Mouse (Mus musculus) adrenal gland, postnatal 4 days (tissue): ENCODE measurements at regions not wholly inside any gene's neighbourhood (a gene's known extent, or its start where the extent isn't known, plus 50 kb on each side); places are given as distances from the start of the nearest gene placed in this dataset.

Experiments
- DNase-seq, 2 experiments: peaks; one replicate each; pipeline ENCODE4 v3.0.0; 2021 to 2022; ENCODE audit warnings: low spot score in 2 of 2, mixed read lengths in 2 of 2

GRCm38 (mm10) chr4:9094076-9094475 lies 855.2 kb upstream of the Car8 start:
- DNase-seq: no peak

DNA sequence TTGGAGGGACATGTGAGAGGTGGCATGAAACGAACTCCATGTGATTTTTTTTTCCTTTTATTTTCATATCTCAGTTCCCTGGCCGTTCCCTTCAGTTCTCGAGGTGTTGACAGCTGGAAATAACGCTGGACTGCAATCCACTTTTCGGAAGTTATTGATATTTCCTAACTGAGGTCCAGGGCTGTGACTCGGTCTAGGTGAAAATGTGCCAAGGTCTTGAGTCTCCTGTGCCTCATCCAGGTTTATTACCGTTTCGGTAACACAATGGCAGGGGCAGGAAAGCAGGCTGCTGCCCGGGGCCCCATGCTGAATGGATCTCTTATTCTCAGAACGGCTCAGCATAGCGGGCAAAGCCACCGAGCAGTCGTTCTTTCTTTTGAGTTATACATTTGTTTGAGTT lies 844.7 kb upstream of the Car8 start:
- DNase-seq: no peak

- DNase-seq: no peak
These were observed 843.1 kb upstream of the Car8 start for GRCm38 (mm10) chr4:9081701-9082562.

GRCm38 (mm10) chr4:9080821-9081493 lies 842.1 kb upstream of the Car8 start:
- DNase-seq: no peak

- no peak for DNase-seq
These were observed 841.0 kb upstream of the Car8 start for GRCm38 (mm10) chr4:9079828-9080245.

DNA sequence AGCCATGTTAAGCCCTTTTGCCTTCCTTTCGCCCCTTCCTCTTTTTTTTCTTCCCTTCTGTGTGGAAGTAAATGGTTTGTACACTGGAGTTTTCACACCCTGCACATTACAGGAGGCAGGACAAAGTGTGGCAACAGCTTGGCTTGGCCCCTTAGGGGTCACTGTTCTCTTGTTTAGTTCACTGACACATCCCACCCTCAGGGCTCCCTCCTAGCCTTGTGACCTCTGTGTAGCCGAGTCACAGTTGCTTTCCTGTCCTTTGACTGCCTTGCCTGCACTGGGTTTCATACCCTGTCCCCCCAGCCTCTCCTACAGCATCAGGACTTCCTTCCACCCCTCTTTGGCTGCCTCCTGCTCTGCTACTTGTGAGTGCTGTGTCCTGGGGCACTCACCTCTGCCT lies 835.6 kb upstream of the Car8 start:
- no peak for DNase-seq

DNA sequence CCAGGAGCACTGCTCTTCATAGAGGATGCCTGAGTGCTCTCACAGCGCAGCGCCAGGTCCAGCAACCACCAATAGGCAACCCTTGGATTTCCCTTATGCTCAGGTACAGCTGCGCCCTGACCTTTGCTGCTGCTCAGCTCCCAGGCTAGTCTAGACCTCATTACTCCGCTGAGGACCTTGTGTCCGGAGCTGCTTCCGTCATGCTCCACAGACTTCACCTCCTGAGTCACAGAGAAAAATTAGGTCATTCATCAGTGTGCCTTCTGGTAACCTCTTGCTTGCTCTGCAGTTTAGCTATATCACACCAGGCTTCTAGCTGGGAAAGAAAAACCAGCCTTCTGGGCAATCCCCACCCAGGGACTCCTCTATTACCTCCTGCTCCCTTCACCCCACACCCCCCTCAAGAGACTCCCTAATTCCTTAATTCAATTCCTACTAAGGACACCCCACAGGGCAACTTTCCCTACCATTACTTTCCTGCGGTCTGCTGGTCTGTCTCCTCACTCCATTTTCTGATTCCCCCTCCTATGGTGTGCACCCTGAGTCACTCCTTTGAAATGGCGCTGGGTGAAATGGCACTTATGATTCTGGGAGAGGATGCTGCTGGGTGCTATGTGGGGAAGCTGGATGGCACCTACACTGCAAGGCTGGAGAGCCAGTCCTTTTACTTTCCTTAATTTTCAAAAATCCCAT lies 835.0 kb upstream of the Car8 start:
- DNase-seq: no peak

GRCm38 (mm10) chr4:9072321-9072720 lies 833.5 kb upstream of the Car8 start:
- DNase-seq: no peak

GRCm38 (mm10) chr4:9067874-9068273 lies 829.0 kb upstream of the Car8 start:
- DNase-seq: no peak

- no peak for DNase-seq
These were observed 827.4 kb upstream of the Car8 start for GRCm38 (mm10) chr4:9065981-9066815.

DNA sequence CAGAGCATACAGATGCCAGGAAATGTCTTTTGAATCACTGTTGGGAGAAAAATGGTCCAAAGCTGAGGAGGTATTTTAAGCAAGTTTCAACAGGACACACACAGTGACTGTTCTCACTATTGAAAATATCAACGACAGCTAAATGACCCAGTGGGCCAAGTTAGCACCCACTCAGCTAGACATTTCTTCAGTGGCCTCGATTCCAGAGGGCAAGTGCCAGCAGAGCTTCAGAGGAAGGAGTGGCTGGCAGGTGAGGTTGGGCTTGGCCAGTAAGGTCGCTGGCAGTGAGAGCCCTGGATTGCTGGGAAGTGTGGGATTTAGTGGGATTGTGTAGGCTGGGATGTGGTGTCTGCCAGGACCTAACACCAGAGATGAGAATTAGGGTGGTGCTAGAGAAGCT lies 823.1 kb upstream of the Car8 start:
- no peak for DNase-seq

GRCm38 (mm10) chr4:9060221-9060620 lies 821.4 kb upstream of the Car8 start:
- no peak for DNase-seq

DNA sequence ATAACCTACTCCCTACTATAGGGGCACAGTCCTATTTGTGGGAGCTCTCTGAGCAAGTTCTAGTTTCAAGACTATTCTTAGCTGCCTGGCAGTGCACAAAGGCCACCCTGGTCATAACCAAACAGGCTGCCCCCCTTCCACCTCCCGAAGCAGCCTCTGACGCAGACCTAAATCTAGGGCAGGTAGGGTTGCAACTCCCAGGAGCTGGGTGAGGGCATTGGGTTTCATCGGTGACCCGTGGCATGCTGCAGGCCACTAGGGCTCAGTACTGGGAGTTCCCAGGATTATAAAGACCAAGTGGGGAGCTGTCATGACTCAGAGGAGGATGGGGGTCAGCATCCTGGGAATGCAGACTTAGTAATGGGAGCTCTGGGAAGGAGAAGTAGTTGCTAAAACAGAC lies 818.8 kb upstream of the Car8 start:
- DNase-seq: no peak

DNA sequence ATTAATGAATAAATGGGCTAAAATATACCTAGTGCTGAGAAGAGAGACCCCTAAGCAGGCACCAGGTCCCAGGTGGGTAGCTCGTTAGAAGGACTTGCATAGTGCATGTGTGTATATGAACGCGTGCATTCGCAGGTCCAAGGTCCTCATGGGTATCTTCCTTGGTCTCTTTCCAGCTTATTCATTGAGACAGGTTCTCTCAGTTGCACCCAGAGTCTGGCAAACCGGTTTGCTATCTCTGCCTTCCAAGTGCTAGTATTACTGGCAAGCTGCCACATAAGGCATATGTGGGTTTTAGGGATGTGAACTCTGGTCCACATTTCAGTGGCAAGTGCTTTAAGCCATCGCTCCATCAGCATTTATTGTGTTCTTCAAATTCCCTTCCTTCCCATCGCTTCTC lies 818.3 kb upstream of the Car8 start:
- DNase-seq: no peak

DNA sequence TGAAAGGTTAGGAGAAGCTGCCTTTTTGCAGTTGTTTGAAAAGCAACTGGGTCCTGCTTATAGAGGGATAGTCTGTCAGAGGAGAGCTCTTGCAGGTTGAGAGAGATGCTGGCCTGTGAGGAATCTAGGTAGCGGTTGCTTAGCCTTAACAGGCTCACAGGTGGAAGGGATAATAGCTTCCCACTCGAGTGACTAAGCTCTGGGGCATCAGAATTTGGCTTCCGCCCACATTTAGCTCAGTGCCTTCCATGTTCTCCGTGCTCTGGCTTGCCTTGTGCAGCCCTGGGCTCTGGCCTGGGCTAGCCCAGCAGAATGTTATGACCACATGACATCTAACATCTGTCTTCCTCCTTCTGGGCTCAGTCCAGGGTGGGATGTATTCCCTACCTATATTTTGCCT lies 817.0 kb upstream of the Car8 start:
- DNase-seq: no peak

GRCm38 (mm10) chr4:9055266-9055820 lies 816.5 kb upstream of the Car8 start:
- no peak for DNase-seq

DNA sequence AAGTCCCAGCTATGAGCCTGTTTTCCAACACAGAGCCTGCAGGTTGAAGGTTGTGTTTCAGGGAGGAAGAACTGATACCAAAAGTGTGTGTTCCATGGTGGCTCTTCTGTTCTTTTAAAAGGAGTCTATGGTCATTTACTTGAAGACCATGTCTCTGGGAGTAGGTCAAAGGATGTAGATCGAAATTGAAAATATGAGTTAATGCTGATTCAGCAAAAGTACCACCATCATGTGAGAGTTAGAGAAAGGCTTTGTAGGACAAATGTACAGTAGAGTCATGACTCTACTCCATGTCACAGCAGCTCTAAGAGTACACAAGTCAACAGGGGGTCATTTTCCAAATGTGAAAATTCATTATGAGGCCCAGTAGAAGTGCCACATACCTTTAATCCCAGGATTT lies 810.0 kb upstream of the Car8 start:
- no peak for DNase-seq

DNA sequence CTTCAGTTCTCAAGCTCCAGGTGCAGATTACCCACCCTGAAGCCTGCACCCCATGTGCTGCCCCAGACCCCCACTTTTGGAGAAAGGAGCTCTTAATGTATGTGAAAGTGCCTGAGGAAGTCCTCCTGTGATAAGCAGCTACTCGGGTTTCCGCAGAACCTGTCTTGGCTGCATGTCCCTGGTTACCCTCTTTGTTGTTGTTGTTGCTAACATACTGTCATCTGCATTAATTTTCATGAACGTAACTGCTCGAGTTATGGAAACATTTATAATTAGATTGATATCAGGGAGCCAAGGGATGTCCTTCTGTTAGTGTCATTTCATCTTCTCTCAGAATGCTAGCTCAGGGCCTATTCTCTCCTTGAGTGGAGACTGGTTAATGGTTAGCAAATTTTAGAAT lies 808.3 kb upstream of the Car8 start:
- DNase-seq: no peak

- no peak for DNase-seq
These were observed 807.6 kb upstream of the Car8 start for GRCm38 (mm10) chr4:9046436-9046835.

- no peak for DNase-seq
These were observed 807.2 kb upstream of the Car8 start for GRCm38 (mm10) chr4:9046030-9046429.

GRCm38 (mm10) chr4:9036005-9036404 lies 797.2 kb upstream of the Car8 start:
- DNase-seq: no peak
